Mouse (Mus musculus) liver, postnatal 0 days (tissue): Measurements from ENCODE around the gene Nlrx1. TPM values are rescaled to one million over a fixed set of nuclear protein-coding genes. Genes with fewer than 3 reads are reported as not detected.

Experiments used
- ATAC-seq: fragments of 200-750 bp; cut with Nextera tagmentation; 2 replicates; pipeline ENCODE4 v1.8.0; 2017; ENCODE audit warnings: mild to moderate bottlenecking, moderate library complexity
- DNase-seq: peaks from one replicate; pipeline ENCODE4 v3.0.0-alpha.2; 2016
- H3K27ac ChIP-seq: fragments of 300-500 bp; sonication (generic); 2 replicates; pipeline ENCODE4 v1.5.1; 2014; ENCODE audit warnings: antibody characterized with exemption, moderate library complexity, mild to moderate bottlenecking, low read depth
- H3K27me3 ChIP-seq: fragments of 300-500 bp; sonication (generic); 2 replicates; pipeline ENCODE4 v1.6.1; 2014; ENCODE audit warnings: low read length, control low read depth, mixed read lengths; ENCODE audit not compliant: insufficient read depth
- H3K36me3 ChIP-seq: fragments of 300-500 bp; sonication (generic); replicated peaks from 2 replicates; pipeline ENCODE4 v1.6.1; 2014; ENCODE audit warnings: mild to moderate bottlenecking, control low read depth, low read length, moderate library complexity, mixed read lengths; ENCODE audit not compliant: insufficient read depth
- H3K4me1 ChIP-seq: fragments of 300-500 bp; sonication (generic); 2 replicates; pipeline ENCODE4 v1.6.1; 2014; ENCODE audit warnings: antibody characterized with exemption, mild to moderate bottlenecking, control low read depth; ENCODE audit not compliant: insufficient read depth
- H3K4me2 ChIP-seq: fragments of 300-500 bp; sonication (generic); 2 replicates; pipeline ENCODE4 v1.6.1; 2014; ENCODE audit warnings: low read depth, mild to moderate bottlenecking, low read length, moderate library complexity, mixed read lengths
- H3K4me3 ChIP-seq: fragments of 300-500 bp; sonication (generic); 2 replicates; pipeline ENCODE4 v1.5.1; 2014; ENCODE audit warnings: low read depth, low read length
- H3K9ac ChIP-seq: fragments of 300-500 bp; sonication (generic); replicated peaks from 2 replicates; pipeline ENCODE4 v1.6.1; 2014; ENCODE audit warnings: mild to moderate bottlenecking, moderate library complexity
- H3K9me3 ChIP-seq: fragments of 300-500 bp; sonication (generic); 2 replicates; pipeline ENCODE4 v1.6.1; 2016; ENCODE audit warnings: mild to moderate bottlenecking, control low read depth, low read length, mixed read lengths
- CTCF ChIP-seq: sonication (generic); IDR thresholded peaks from 2 replicates; pipeline ENCODE4 v1.5.1; 2016; ENCODE audit warnings: antibody characterized with exemption, low read depth
- EP300 ChIP-seq: IDR thresholded peaks from 2 replicates; pipeline ENCODE4 v1.6.1; 2016; ENCODE audit warnings: antibody characterized with exemption, low read depth, mild to moderate bottlenecking
- WGBS: fragments of 180-500 bp; shearing (Covaris S2); extraction: QIAGEN DNeasy Blood & Tissue Kit; methylation state at CpG from one replicate; pipeline ENCODE4 v1.1.7; 2014; ENCODE audit not compliant: insufficient replicate concordance; 5-methylcytosine and 5-hydroxymethylcytosine counted together
- polyA plus RNA-seq: library from polyadenylated mRNA; unstranded; fragments of >200 nt; fragmentation: Nextera tagmentation; extraction: Ambion mirVana; gene quantifications from 2 replicates; pipeline ENCODE4 v1.2.1, GENCODE M21; 2015

Gene Nlrx1
- polyA plus RNA-seq, 1 experiment from 2014 or later = 5.6 TPM

DNA sequence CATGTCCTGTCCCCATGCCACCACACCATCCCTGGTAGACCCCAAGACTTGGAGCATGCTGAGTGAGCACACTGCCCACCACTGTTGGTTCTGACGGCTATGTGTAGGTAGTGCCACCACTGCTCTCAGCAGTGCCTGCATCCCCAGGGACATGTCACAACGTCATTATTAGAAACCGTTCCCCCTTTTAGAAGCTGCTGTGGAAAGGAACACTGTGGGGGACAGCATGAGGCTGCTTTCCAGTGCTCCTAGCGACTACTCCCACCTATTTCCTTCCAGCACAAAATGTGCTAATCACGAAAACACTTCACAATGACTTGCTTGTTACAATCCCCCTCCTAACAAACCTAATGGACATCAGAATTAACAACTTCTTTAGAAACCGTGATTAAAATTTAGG is 42.4 kb downstream of the Nlrx1 start:
- H3K4me3 ChIP-seq = no peak overlapping the region

GRCm38 (mm10) chr9:44213538-44213937 is 54.9 kb downstream of the Nlrx1 start:
- H3K4me2 ChIP-seq = no peak overlapping the region
- H3K27ac ChIP-seq = no peak overlapping the region
- no peaks in the 10 kb centered on the region for H3K27me3 ChIP-seq
- TF ChIP-seq EP300 (no peak), CTCF (no peak)
- H3K4me3 ChIP-seq = no peak overlapping the region
- DNase-seq = no peak
- no peak overlapping the region for H3K9ac ChIP-seq
- ATAC-seq = no peak
- no peaks in the 10 kb centered on the region for H3K9me3 ChIP-seq
- WGBS = 74% methylated on average over 14 of the region's 14 CpGs
- peaks cover 7% of the 10 kb centered on the region; the same call in 1 of the 2 replicates for H3K36me3 ChIP-seq
- no peaks in the 10 kb centered on the region for H3K4me1 ChIP-seq

More for the DNA sequence above, 42.4 kb downstream of the Nlrx1 start:
- Histone ChIP-seq H3K9me3 (no peaks in the 10 kb centered on the region), H3K4me2 (no peak overlapping the region), H3K27me3 (no peaks in the 10 kb centered on the region), H3K27ac (no peak overlapping the region), H3K4me1 (peaks cover 19% of the 10 kb centered on the region), H3K36me3 (no peaks in the 10 kb centered on the region), H3K9ac (no peak overlapping the region)
- no peak for ATAC-seq
- 43% methylated on average over 6 of the region's 6 CpGs for WGBS
- no peak for DNase-seq
- no peak for TF ChIP-seq EP300
- no peak for TF ChIP-seq CTCF

GRCm38 (mm10) chr9:44212406-44212805 is 56.0 kb downstream of the Nlrx1 start:
- H3K9me3 ChIP-seq = no peaks in the 10 kb centered on the region
- no peaks in the 10 kb centered on the region for H3K27me3 ChIP-seq
- no peak overlapping the region for H3K27ac ChIP-seq
- H3K9ac ChIP-seq = no peak overlapping the region
- H3K4me2 ChIP-seq = no peak overlapping the region
- 96% methylated on average over 4 of the region's 4 CpGs for WGBS
- TF ChIP-seq CTCF = no peak
- TF ChIP-seq EP300 = no peak
- DNase-seq (no peak), ATAC-seq (no peak)
- no peak overlapping the region for H3K4me3 ChIP-seq
- peaks cover 7% of the 10 kb centered on the region; the same call in 1 of the 2 replicates for H3K36me3 ChIP-seq
- peaks cover 3% of the 10 kb centered on the region; the same call in 1 of the 2 replicates for H3K4me1 ChIP-seq

- WGBS = 86% methylated on average over 4 of the region's 4 CpGs
- no peaks in the 10 kb centered on the region for H3K9me3 ChIP-seq
- no peak for DNase-seq
- peaks cover 3% of the 10 kb centered on the region; the same call in 1 of the 2 replicates for H3K4me1 ChIP-seq
- no peak overlapping the region for H3K4me2 ChIP-seq
- peaks cover 7% of the 10 kb centered on the region; the same call in 1 of the 2 replicates for H3K36me3 ChIP-seq
- H3K27me3 ChIP-seq = no peaks in the 10 kb centered on the region
- ATAC-seq = no peak
- H3K9ac ChIP-seq = no peak overlapping the region
- H3K27ac ChIP-seq = no peak overlapping the region
- no peak for TF ChIP-seq CTCF
- no peak for TF ChIP-seq EP300
- no peak overlapping the region for H3K4me3 ChIP-seq
Observed at GRCm38 (mm10) chr9:44209416-44209815, 59.0 kb downstream of the Nlrx1 start.

- no peak overlapping the region for H3K27ac ChIP-seq
- no peak overlapping the region for H3K9ac ChIP-seq
- TF ChIP-seq CTCF (no peak), EP300 (no peak)
- no peak for ATAC-seq
- H3K27me3 ChIP-seq = no peaks in the 10 kb centered on the region
- no peak overlapping the region for H3K4me2 ChIP-seq
- no peaks in the 10 kb centered on the region for H3K9me3 ChIP-seq
- H3K4me3 ChIP-seq = no peak overlapping the region
- peaks cover 3% of the 10 kb centered on the region; the same call in 1 of the 2 replicates for H3K4me1 ChIP-seq
- H3K36me3 ChIP-seq = peaks cover 6% of the 10 kb centered on the region; the same call in 1 of the 2 replicates
- DNase-seq = no peak
- WGBS = 82% methylated on average over 2 of the region's 2 CpGs
Observed at GRCm38 (mm10) chr9:44207840-44208239, 60.6 kb downstream of the Nlrx1 start.

Other genes with a start within 250 kb of the Nlrx1 start
- gene Thy1, start 225.2 kb downstream of the Nlrx1 start, polyA plus RNA-seq = 0.39 and 0.85 TPM in 2 replicates
- gene Usp2, start 201.6 kb downstream of the Nlrx1 start, polyA plus RNA-seq = 2.9 and 3.8 TPM in 2 replicates
- gene Mfrp, start 166.9 kb downstream of the Nlrx1 start, polyA plus RNA-seq = not detected in 2 replicates
- gene C1qtnf5, start 161.4 kb downstream of the Nlrx1 start, polyA plus RNA-seq = 1.0 and 1.3 TPM in 2 replicates
- not detected in 2 replicates for gene Gm49380, start 155.1 kb downstream of the Nlrx1 start, polyA plus RNA-seq
- gene Rnf26, start 155.1 kb downstream of the Nlrx1 start, polyA plus RNA-seq = 17.9 and 18.8 TPM in 2 replicates
- gene Mcam, start 134.1 kb downstream of the Nlrx1 start, polyA plus RNA-seq = 4.2 and 4.5 TPM in 2 replicates
- gene Cbl, start 34.5 kb downstream of the Nlrx1 start, polyA plus RNA-seq = 3.1 and 4.0 TPM in 2 replicates
- gene Ccdc153, start 27.9 kb downstream of the Nlrx1 start, polyA plus RNA-seq = not detected in 2 replicates
- gene Pdzd3, start 17.1 kb downstream of the Nlrx1 start, polyA plus RNA-seq = 0.08 TPM in 1 of 2 replicates, not detected in the other
- 4.2 TPM in 2 replicates for gene Abcg4, start 20.0 kb upstream of the Nlrx1 start, polyA plus RNA-seq
- 4.5 and 6.3 TPM in 2 replicates for gene Hinfp, start 37.1 kb upstream of the Nlrx1 start, polyA plus RNA-seq
- gene C2cd2l, start 51.7 kb upstream of the Nlrx1 start, polyA plus RNA-seq = 10.1 and 11.4 TPM in 2 replicates
- gene Dpagt1, start 57.4 kb upstream of the Nlrx1 start, polyA plus RNA-seq = 19.0 and 19.4 TPM in 2 replicates
- 152 and 164 TPM in 2 replicates for gene H2afx, start 66.1 kb upstream of the Nlrx1 start, polyA plus RNA-seq
- gene Hmbs, start 75.6 kb upstream of the Nlrx1 start, polyA plus RNA-seq = 517 and 539 TPM in 2 replicates
- 12.1 and 13.3 TPM in 2 replicates for gene Vps11, start 93.1 kb upstream of the Nlrx1 start, polyA plus RNA-seq
- gene Hyou1, start 110.9 kb upstream of the Nlrx1 start, polyA plus RNA-seq = 5.2 and 6.6 TPM in 2 replicates
- gene Slc37a4, start 128.3 kb upstream of the Nlrx1 start, polyA plus RNA-seq = 178 and 188 TPM in 2 replicates
- gene Rps25, start 138.5 kb upstream of the Nlrx1 start, polyA plus RNA-seq = 1,409 and 1,489 TPM in 2 replicates
- gene Trappc4, start 139.0 kb upstream of the Nlrx1 start, polyA plus RNA-seq = 48.0 and 50.4 TPM in 2 replicates
- gene Ccdc84, start 150.0 kb upstream of the Nlrx1 start, polyA plus RNA-seq = 11.8 and 12.5 TPM in 2 replicates
- gene Foxr1, start 172.5 kb upstream of the Nlrx1 start, polyA plus RNA-seq = not detected in 2 replicates
- not detected in 2 replicates for gene Upk2, start 186.4 kb upstream of the Nlrx1 start, polyA plus RNA-seq
- gene Bcl9l, start 214.2 kb upstream of the Nlrx1 start, polyA plus RNA-seq = 2.0 and 2.2 TPM in 2 replicates